Mouse (Mus musculus) midbrain, embryonic 10.5 days (tissue): ENCODE measurements around the gene Hsd11b2. TPM values are rescaled to one million over a fixed set of nuclear protein-coding genes. Genes with fewer than 3 reads are reported as not detected.

Experiments used
- DNase-seq: peaks from one replicate; pipeline ENCODE4 v3.0.0-alpha.2; 2017; ENCODE audit warnings: low spot score
- H3K27ac ChIP-seq: fragments of 300-500 bp; sonication (generic); replicated peaks from 2 replicates; pipeline ENCODE4 v1.5.1; 2016; ENCODE audit warnings: mild to moderate bottlenecking
- H3K27me3 ChIP-seq: fragments of 300-500 bp; sonication (generic); 2 replicates; pipeline ENCODE4 v1.6.1; 2016; ENCODE audit warnings: low read depth, mild to moderate bottlenecking; ENCODE audit not compliant: poor library complexity, severe bottlenecking
- H3K36me3 ChIP-seq: fragments of 300-500 bp; sonication (generic); 2 replicates; pipeline ENCODE4 v1.6.1; 2016; ENCODE audit warnings: mild to moderate bottlenecking, moderate library complexity
- H3K4me1 ChIP-seq: fragments of 300-500 bp; sonication (generic); 2 replicates; pipeline ENCODE4 v1.6.1; 2016
- H3K4me3 ChIP-seq: fragments of 300-500 bp; sonication (generic); 2 replicates; pipeline ENCODE4 v1.5.1; 2016; ENCODE audit warnings: mild to moderate bottlenecking, moderate library complexity
- H3K9me3 ChIP-seq: fragments of 300-500 bp; sonication (generic); replicated peaks from 2 replicates; pipeline ENCODE4 v1.6.1; 2016; ENCODE audit warnings: mild to moderate bottlenecking
- WGBS: fragments of 180-500 bp; shearing (Covaris S2); methylation state at CpG from one replicate; pipeline ENCODE4 v1.1.7; 2016; 5-methylcytosine and 5-hydroxymethylcytosine counted together
- polyA plus RNA-seq: library from polyadenylated mRNA; unstranded; fragments of >200 nt; fragmentation: Nextera tagmentation; extraction: Ambion mirVana; gene quantifications from 2 replicates; pipeline ENCODE4 v1.2.1, GENCODE M21; 2016

The Hsd11b2 gene
- polyA plus RNA-seq, 1 experiment from 2014 or later = 28.8 TPM

GRCm38 (mm10) chr8:105519591-105519990 is 1.0 kb downstream of the Hsd11b2 start:
- H3K27me3 ChIP-seq = peaks cover 36% of the 10 kb centered on the region
- 0% methylated on average over 2 of the region's 2 CpGs for WGBS
- H3K4me3 ChIP-seq = peak overlapping the region; percentile 90
- DNase-seq = peak; percentile 48
- H3K36me3 ChIP-seq = peaks cover 28% of the 10 kb centered on the region
- no peaks in the 10 kb centered on the region for H3K9me3 ChIP-seq
- H3K4me1 ChIP-seq = peaks cover 78% of the 10 kb centered on the region
- H3K27ac ChIP-seq = peak overlapping the region; percentile 94

GRCm38 (mm10) chr8:105520521-105520920 is 2.0 kb downstream of the Hsd11b2 start:
- WGBS = 16% methylated on average over 5 of the region's 5 CpGs
- Histone ChIP-seq H3K27me3 (peaks cover 28% of the 10 kb centered on the region), H3K9me3 (no peaks in the 10 kb centered on the region), H3K4me3 (peak overlapping the region; percentile 90), H3K36me3 (peaks cover 37% of the 10 kb centered on the region), H3K27ac (peak overlapping the region; percentile 94), H3K4me1 (peaks cover 78% of the 10 kb centered on the region)
- no peak for DNase-seq

DNA sequence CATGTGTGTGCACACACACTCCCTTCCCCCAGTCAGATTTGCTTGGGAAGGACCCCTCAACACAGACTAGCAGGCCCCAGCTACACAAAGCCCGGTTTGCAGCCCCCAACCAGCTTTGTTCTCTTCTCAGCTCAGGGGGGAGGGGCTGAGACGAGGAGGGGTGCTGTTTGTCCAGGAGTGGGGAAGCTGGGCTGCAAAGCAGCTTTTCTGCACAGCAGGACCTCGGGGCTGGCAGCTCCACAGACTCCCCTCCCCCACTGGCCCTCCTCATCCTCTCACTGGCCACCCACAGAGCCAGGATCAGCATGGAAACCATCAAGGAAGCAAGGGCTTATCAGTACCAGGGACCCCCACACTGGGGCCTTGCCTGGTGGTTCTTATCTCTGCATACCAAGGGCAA is 2.5 kb downstream of the Hsd11b2 start:
- no peaks in the 10 kb centered on the region for H3K9me3 ChIP-seq
- peak overlapping the region; percentile 90 for H3K4me3 ChIP-seq
- 0% methylated on average over 3 of the region's 3 CpGs for WGBS
- peak; percentile 84 for DNase-seq
- peaks cover 41% of the 10 kb centered on the region for H3K36me3 ChIP-seq
- peaks cover 28% of the 10 kb centered on the region for H3K27me3 ChIP-seq
- peak overlapping the region; percentile 94 for H3K27ac ChIP-seq
- peaks cover 73% of the 10 kb centered on the region for H3K4me1 ChIP-seq

- no peak for DNase-seq
- peak overlapping the region; percentile 94 for H3K27ac ChIP-seq
- 88% methylated on average over 21 of the region's 21 CpGs for WGBS
- H3K36me3 ChIP-seq = peaks cover 44% of the 10 kb centered on the region
- H3K4me3 ChIP-seq = no peak overlapping the region
- H3K27me3 ChIP-seq = peaks cover 17% of the 10 kb centered on the region
- H3K4me1 ChIP-seq = peaks cover 62% of the 10 kb centered on the region
- no peaks in the 10 kb centered on the region for H3K9me3 ChIP-seq
Measured at GRCm38 (mm10) chr8:105521995-105522769, 3.6 kb downstream of the Hsd11b2 start.

- Histone ChIP-seq H3K27me3 (peaks cover 10% of the 10 kb centered on the region), H3K4me3 (no peak overlapping the region), H3K36me3 (peaks cover 46% of the 10 kb centered on the region), H3K4me1 (peaks cover 55% of the 10 kb centered on the region), H3K27ac (peak overlapping the region; percentile 94; the same call in 1 of the 2 replicates), H3K9me3 (no peaks in the 10 kb centered on the region)
- WGBS = 87% methylated on average over 9 of the region's 9 CpGs
- DNase-seq = no peak
Measured at GRCm38 (mm10) chr8:105522890-105523289, 4.3 kb downstream of the Hsd11b2 start.

- peaks cover 64% of the 10 kb centered on the region for H3K36me3 ChIP-seq
- WGBS = 86% methylated on average over 2 of the region's 2 CpGs
- H3K4me1 ChIP-seq = peaks cover 33% of the 10 kb centered on the region
- H3K9me3 ChIP-seq = no peaks in the 10 kb centered on the region
- no peak overlapping the region for H3K4me3 ChIP-seq
- no peaks in the 10 kb centered on the region for H3K27me3 ChIP-seq
- DNase-seq = no peak
- no peak overlapping the region for H3K27ac ChIP-seq
Measured at GRCm38 (mm10) chr8:105527110-105527509, 8.6 kb downstream of the Hsd11b2 start.

DNA sequence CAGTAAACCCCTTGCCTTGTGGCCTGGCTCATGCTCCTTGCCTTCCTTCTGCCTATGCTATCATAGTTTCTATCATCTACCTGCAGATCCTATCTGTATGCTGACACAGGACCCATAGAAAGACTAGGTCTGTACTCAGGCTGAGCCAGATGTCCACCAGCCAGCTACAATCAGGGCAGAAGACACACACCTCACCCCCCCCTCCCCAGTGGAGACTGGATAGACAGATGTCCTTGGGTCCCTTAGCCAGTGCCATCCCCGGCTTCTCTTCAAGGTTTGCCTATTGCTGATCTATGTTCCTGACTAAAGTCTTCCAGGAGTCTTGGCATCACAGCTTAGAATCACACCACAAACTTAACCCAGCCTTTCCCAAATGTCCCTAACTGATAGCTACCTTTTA is 9.7 kb downstream of the Hsd11b2 start:
- Histone ChIP-seq H3K4me3 (no peak overlapping the region), H3K27me3 (no peaks in the 10 kb centered on the region), H3K36me3 (peaks cover 53% of the 10 kb centered on the region), H3K9me3 (no peaks in the 10 kb centered on the region), H3K4me1 (peaks cover 24% of the 10 kb centered on the region), H3K27ac (no peak overlapping the region)
- 90% methylated on average over 1 of the region's 1 CpGs for WGBS
- no peak for DNase-seq

DNA sequence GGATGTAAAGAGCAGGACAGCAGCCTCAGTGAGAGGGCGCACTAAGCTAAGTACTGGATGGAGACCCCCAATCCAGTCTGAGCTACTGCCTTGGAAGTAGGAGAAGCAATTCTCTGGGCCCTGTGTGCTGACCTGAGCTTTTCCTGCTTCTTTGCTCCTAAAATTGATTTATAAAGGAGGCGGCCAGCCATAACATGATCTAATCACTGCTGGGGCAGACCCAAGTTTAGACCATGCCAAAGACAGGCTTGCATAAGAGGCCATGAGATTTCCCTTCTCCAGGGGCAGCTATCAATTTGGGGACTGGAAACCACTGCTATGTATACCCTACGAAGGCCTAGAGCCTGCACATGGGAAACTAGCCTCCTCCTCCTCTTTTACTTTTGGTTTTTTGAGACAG is 10.7 kb downstream of the Hsd11b2 start:
- peaks cover 33% of the 10 kb centered on the region for H3K4me1 ChIP-seq
- no peaks in the 10 kb centered on the region for H3K27me3 ChIP-seq
- WGBS = 86% methylated on average over 3 of the region's 3 CpGs
- no peak overlapping the region for H3K4me3 ChIP-seq
- no peaks in the 10 kb centered on the region for H3K9me3 ChIP-seq
- no peak overlapping the region; the same call in 1 of the 2 replicates for H3K27ac ChIP-seq
- DNase-seq = no peak
- H3K36me3 ChIP-seq = peaks cover 42% of the 10 kb centered on the region

- H3K4me1 ChIP-seq = peaks cover 35% of the 10 kb centered on the region
- H3K36me3 ChIP-seq = peaks cover 39% of the 10 kb centered on the region
- H3K4me3 ChIP-seq = no peak overlapping the region
- DNase-seq = no peak
- no peaks in the 10 kb centered on the region for H3K9me3 ChIP-seq
- no peaks in the 10 kb centered on the region for H3K27me3 ChIP-seq
- no peak overlapping the region for H3K27ac ChIP-seq
- WGBS = 54% methylated on average over 2 of the region's 2 CpGs
Measured at GRCm38 (mm10) chr8:105531774-105532173, 13.2 kb downstream of the Hsd11b2 start.

DNA sequence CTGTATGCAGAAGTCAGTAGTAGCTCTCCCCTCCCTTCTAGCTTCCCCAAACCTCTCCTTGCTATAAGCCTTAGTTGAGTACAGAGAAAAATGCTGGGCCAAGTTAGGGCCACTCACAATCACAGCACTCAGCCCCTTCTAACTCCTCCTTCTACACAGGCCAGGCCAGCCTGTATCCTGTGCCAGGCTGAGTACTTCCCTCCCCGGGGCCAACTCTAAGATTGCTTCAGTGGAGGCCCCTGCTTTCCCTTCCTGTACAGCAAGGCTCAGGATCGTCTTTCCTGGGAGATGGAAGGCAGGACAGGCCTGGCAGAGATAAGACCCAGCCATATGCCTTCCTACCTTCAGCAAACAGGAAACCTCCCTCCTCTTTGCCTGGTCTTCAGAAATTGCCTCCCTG is 14.9 kb downstream of the Hsd11b2 start:
- peak overlapping the region; percentile 72 for H3K27ac ChIP-seq
- peaks cover 35% of the 10 kb centered on the region for H3K4me1 ChIP-seq
- H3K9me3 ChIP-seq = no peaks in the 10 kb centered on the region
- H3K27me3 ChIP-seq = no peaks in the 10 kb centered on the region
- DNase-seq = no peak
- 43% methylated on average over 2 of the region's 2 CpGs for WGBS
- H3K4me3 ChIP-seq = no peak overlapping the region
- H3K36me3 ChIP-seq = peaks cover 50% of the 10 kb centered on the region

DNA sequence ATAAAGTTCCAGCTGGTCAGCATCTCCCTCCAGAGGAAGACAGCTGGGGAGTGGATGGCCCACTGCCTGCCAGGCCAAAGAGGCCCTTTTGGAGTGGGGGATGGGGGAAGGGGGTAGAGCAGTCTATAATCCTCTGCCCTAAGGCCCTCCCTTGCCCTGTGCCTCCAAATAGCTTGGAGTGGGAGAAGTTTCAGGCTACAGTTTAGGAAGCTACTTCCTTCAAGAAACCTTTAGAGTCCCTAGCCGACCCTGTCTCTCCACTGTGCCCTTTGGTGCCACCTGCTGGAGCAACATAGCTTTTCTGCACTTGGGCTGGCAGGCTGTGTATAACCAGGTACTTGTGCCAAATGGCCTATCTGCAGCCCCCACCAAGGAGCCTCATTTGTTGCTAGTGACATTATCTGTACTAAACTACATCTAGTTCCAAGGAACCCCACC is 15.4 kb downstream of the Hsd11b2 start:
- peaks cover 33% of the 10 kb centered on the region for H3K4me1 ChIP-seq
- no peak overlapping the region for H3K4me3 ChIP-seq
- peaks cover 51% of the 10 kb centered on the region for H3K36me3 ChIP-seq
- no peaks in the 10 kb centered on the region for H3K9me3 ChIP-seq
- H3K27ac ChIP-seq = peak overlapping the region; percentile 72
- WGBS = 0% methylated on average over 1 of the region's 1 CpGs
- peak; percentile 80 for DNase-seq
- no peaks in the 10 kb centered on the region for H3K27me3 ChIP-seq

GRCm38 (mm10) chr8:105536546-105536945 is 18.0 kb downstream of the Hsd11b2 start:
- no peak overlapping the region for H3K4me3 ChIP-seq
- whole genome bisulfite sequencing = 88% methylated on average over 3 of the region's 3 CpGs
- no peak for DNase-seq
- no peaks in the 10 kb centered on the region for H3K9me3 ChIP-seq
- peaks cover 15% of the 10 kb centered on the region for H3K4me1 ChIP-seq
- no peak overlapping the region for H3K27ac ChIP-seq
- peaks cover 44% of the 10 kb centered on the region for H3K36me3 ChIP-seq
- H3K27me3 ChIP-seq = no peaks in the 10 kb centered on the region

DNA sequence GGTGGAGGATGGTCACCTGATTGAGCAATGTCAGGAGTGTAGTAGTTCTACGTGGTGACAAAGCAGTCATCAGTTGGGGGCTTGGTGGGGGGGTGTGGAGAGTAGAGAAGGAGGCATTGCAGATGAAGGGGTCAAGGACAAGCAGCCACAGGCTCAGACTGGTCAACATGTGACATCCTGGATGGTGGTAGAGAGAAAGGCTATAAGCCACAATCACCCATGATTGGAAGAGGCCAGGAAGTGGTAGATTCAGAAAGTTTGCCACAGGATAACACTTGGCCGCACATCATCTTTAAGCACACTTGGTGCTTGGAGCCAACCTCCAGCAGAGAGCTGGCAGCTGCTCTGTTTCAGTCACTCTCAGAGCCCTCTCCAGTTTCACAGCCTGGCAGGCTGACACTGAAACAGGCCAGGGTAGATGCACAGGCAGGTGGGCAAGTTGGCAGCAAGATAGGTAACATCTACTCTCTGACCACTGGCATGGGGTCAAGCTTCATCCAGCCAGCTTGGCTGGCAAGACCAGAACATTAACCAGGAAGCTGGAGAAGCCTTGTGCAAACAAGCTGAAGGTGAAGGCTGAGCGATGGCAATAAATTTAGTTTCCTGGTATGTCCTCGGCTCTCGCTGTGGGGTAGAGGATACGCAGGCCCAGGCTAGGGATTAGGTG is 18.6 kb downstream of the Hsd11b2 start:
- 95% methylated on average over 6 of the region's 6 CpGs for WGBS
- peaks cover 15% of the 10 kb centered on the region for H3K4me1 ChIP-seq
- no peak for DNase-seq
- H3K27ac ChIP-seq = no peak overlapping the region
- no peaks in the 10 kb centered on the region for H3K27me3 ChIP-seq
- H3K4me3 ChIP-seq = no peak overlapping the region
- H3K9me3 ChIP-seq = no peaks in the 10 kb centered on the region
- H3K36me3 ChIP-seq = peaks cover 48% of the 10 kb centered on the region
